Mouse (Mus musculus) ES-E14 (cell line): ENCODE results near the gene Tox4. TPM values are rescaled to one million over a fixed set of nuclear protein-coding genes. Genes with fewer than 3 reads are reported as not detected.
"Not testable (repeated sequence)": the region's sequence is repeated elsewhere in the genome, so short reads cannot be mapped to it uniquely, and the experiment has no call there.

Experiments used
- DNase-seq: peaks from one replicate; pipeline ENCODE4 v3.0.0-alpha.2; 2013; ENCODE audit warnings: low read depth, low spot score
- H3K27ac ChIP-seq: 2 replicates; pipeline ENCODE4 v1.5.1; 2012; ENCODE audit warnings: low read depth, mild to moderate bottlenecking, low read length, moderate library complexity, mixed read lengths; ENCODE audit not compliant: poor library complexity, insufficient read depth, severe bottlenecking
- H3K36me3 ChIP-seq: 2 replicates; pipeline ENCODE4 v1.6.1; 2012; ENCODE audit warnings: mild to moderate bottlenecking, low read length, moderate library complexity, mixed read lengths; ENCODE audit not compliant: control insufficient read depth, poor library complexity, insufficient read depth, severe bottlenecking
- H3K4me1 ChIP-seq, 2 experiments: fragments of 150-350 bp in 1 of 2; sonication (generic) in 1 of 2; 2 replicates each; pipeline ENCODE4 v1.6.1; 2012; ENCODE audit warnings: low read length in 2 of 2, mild to moderate bottlenecking in 1 of 2, mixed read lengths in 1 of 2; ENCODE audit not compliant: control insufficient read depth in 2 of 2, insufficient read depth in 2 of 2, poor library complexity in 1 of 2
- H3K4me3 ChIP-seq, 2 experiments: fragments of 150-350 bp in 1 of 2; sonication (generic) in 1 of 2; 2 replicates each; pipeline ENCODE4 v1.5.1; 2012; ENCODE audit warnings: low read length in 2 of 2, low read depth in 1 of 2, mild to moderate bottlenecking in 1 of 2, mixed read lengths in 1 of 2; ENCODE audit not compliant: insufficient read depth in 1 of 2, poor library complexity in 1 of 2, severe bottlenecking in 1 of 2
- H3K9ac ChIP-seq: 2 replicates; pipeline ENCODE4 v1.6.1; 2012; ENCODE audit warnings: low read depth, mild to moderate bottlenecking, low read length, mixed read lengths; ENCODE audit not compliant: poor library complexity, insufficient read depth, severe bottlenecking
- H3K9me3 ChIP-seq: fragments of 150-350 bp; sonication (generic); 2 replicates; pipeline ENCODE4 v1.6.1; 2012; ENCODE audit warnings: low read depth, mild to moderate bottlenecking, low read length; ENCODE audit not compliant: control insufficient read depth, insufficient read depth
- CHD2 ChIP-seq: IDR thresholded peaks from 2 replicates; pipeline ENCODE4 v1.6.1; 2014; ENCODE audit warnings: mild to moderate bottlenecking, low read depth, low read length, inconsistent platforms
- HCFC1 ChIP-seq: IDR thresholded peaks from 2 replicates; pipeline ENCODE4 v1.6.1; 2012; ENCODE audit warnings: low read length, inconsistent platforms, borderline replicate concordance; ENCODE audit not compliant: insufficient read depth
- MAFK ChIP-seq: IDR thresholded peaks from 2 replicates; pipeline ENCODE4 v1.6.1; 2014; ENCODE audit warnings: mild to moderate bottlenecking, low read depth, low read length, inconsistent platforms; ENCODE audit not compliant: insufficient read depth
- ZC3H11A ChIP-seq: IDR thresholded peaks from 2 replicates; pipeline ENCODE4 v1.6.1; 2012; ENCODE audit warnings: low read depth, mild to moderate bottlenecking, inconsistent platforms, low read length, borderline replicate concordance
- ZNF384 ChIP-seq: IDR thresholded peaks from 2 replicates; pipeline ENCODE4 v1.6.1; 2012; ENCODE audit warnings: low read depth, low read length, inconsistent platforms
- in situ Hi-C, 2 experiments: fragments of 600-800 bp; cut with MboI; formaldehyde crosslinking; loops; one replicate each; pipeline ENCODE4 v1.15.1; 2025; ENCODE audit warnings: low sequenced_read_pairs in 2 of 2, inconsistent platforms in 1 of 2; ENCODE audit not compliant: unreplicated experiment in 2 of 2
- total RNA-seq: library from RNA; depleted of rRNA; stranded (reverse); fragments of 300-350 nt; gene quantifications from 2 replicates; pipeline ENCODE4 v1.2.3, GENCODE M21; 2012

Tox4 gene
- total RNA-seq, 1 experiment: 21.3 TPM

DNA sequence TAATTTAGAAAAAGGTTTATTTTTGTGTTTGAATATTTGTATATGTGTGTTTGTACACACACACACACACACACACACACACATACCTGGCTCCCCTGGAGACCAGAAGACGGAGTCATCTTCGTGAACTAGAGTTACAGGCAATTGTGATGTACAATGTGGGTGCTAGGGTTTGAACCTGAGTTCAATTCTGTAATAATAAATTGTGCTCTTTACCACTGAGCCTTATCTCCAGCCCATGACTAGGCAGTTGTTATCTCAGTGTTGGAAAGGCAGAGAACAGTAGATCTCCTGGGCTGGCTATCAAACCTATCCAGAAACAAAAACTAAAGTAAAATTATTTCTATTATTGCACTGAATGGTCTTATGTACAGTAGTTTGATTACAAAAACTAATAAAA lies 27.2 kb downstream of the Tox4 start:
- Histone ChIP-seq H3K4me3 (no peak overlapping the region), H3K9ac (peak overlapping the region; percentile 62; the same call in 1 of the 2 replicates), H3K27ac (no peak overlapping the region), H3K4me1 (no peaks in the 10 kb centered on the region), H3K36me3 (no peaks in the 10 kb centered on the region), H3K9me3 (no peaks in the 10 kb centered on the region)
- in situ Hi-C loops: no loop called here
- TF ChIP-seq ZC3H11A (no peak), ZNF384 (no peak), HCFC1 (no peak), CHD2 (no peak), MAFK (no peak)
- DNase-seq: no peak

GRCm38 (mm10) chr14:52310343-52310742 lies 31.4 kb downstream of the Tox4 start:
- H3K9ac ChIP-seq, in situ Hi-C loops, DNase-seq, H3K4me3 ChIP-seq, H3K27ac ChIP-seq, H3K9me3 ChIP-seq: not testable (repeated sequence)
- peaks cover 16% of the 10 kb centered on the region; the same call in 1 of the 2 replicates for H3K36me3 ChIP-seq
- H3K4me1 ChIP-seq: peaks cover under 1 to 21% of the 10 kb centered on the region in 2 experiments; a peak in 3 of 4 replicates
- 0 out of 2 replicates have a peak, but pooled peaks have one; percentile 28 for TF ChIP-seq ZNF384

DNA sequence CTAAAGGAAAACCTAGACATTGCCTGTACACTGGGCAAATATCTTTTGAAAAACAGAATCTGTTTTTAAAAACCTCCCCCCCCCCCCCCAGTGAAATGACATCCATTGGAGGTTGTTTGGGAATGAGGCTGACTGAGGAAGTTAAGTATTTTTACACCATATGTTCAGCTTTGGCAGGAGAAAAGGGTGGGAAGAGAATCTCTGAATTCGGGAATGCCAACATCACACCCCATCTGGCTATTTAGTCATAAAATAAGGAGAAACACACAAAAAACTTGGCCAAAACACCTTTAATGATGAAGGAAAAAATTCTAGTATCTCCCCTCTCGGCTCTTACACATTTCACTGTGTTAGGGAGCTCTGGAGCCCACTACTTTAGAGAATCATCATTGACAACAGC lies 32.0 kb downstream of the Tox4 start:
- Histone ChIP-seq H3K9me3 (no peaks in the 10 kb centered on the region), H3K4me1 (peaks cover 2 to 21% of the 10 kb centered on the region in 2 experiments; a peak in 3 of 4 replicates), H3K4me3 (no peak overlapping the region), H3K36me3 (peaks cover 16% of the 10 kb centered on the region; the same call in 1 of the 2 replicates), H3K27ac (no peak overlapping the region), H3K9ac (no peak overlapping the region)
- DNase-seq: no peak
- no peak for TF ChIP-seq HCFC1
- TF ChIP-seq CHD2: no peak
- no peak for TF ChIP-seq ZNF384
- in situ Hi-C loops: no loop called here

DNA sequence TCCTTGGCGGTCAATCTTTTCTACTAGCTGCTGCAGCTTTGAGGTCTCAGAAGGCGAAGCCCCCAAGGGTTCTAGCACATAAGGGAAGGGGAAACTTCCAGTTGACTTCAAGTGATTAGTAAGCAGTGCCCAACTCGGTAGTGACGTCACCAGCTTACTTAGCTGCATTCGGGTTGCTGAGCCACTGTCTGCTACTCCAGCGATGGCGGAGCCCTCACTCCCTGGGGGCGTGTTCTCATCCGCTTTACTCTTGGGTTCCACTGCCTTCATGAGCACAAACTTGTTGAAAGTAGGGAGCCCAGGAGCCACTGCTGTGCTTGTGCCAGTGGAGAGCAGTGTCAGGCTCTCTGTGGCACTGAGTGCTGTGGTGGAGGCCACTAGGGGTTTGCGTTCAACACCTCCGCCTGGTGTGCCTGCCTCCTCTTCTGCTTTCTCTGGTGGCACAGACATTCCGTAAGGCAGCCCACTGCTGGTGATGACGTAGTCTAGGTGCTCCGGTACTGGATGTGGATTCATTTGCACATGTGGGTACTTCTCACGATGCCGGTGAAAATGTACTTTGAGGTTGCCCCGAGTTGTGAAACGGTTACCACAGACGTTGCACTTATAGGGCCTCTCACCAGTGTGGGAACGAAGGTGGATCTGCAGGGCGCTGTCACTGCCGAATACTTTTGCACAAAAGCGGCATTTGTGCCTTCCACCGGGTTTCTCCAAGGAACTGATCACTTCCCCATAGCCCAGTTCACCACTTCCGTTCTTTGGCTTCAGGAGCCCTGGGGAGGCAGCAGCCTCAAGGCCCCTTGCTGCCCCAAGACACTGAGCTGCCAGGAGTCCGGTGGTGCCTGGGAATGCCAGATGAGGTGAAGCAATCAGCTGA lies 35.2 kb downstream of the Tox4 start:
- in situ Hi-C loops: no loop called here
- H3K4me1 ChIP-seq: peaks cover 2 to 21% of the 10 kb centered on the region in 2 experiments; a peak in 3 of 4 replicates
- H3K27ac ChIP-seq: no peak overlapping the region
- H3K36me3 ChIP-seq: peaks cover 16% of the 10 kb centered on the region; the same call in 1 of the 2 replicates
- no peak for DNase-seq
- TF ChIP-seq HCFC1 (no peak), ZNF384 (no peak), CHD2 (no peak), ZC3H11A (no peak), MAFK (no peak)
- H3K9me3 ChIP-seq: no peaks in the 10 kb centered on the region
- 0 out of 2 replicates have a peak overlapping the region, but pooled peaks have one; percentile 4 for H3K9ac ChIP-seq
- peak overlapping the region; percentile 41 to 73 for H3K4me3 ChIP-seq

DNA sequence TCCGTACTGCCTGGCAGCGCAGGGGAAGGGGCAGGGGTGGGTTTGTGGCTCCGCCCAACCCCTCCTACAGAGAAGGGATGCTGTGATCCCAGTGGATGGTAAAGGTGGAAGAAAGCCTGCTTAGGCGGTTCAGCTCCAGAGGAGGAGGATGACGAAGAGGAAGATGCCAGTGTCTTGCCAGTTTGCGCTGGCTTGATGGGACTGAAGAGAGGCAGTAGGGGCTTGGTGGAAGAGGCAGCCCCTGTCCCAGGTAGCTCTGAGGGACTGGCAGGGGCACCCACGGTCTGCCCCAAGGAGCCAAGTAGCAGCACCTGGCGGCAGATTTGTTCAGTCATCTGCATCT lies 35.8 kb downstream of the Tox4 start:
- peaks cover 16% of the 10 kb centered on the region; the same call in 1 of the 2 replicates for H3K36me3 ChIP-seq
- no peak for TF ChIP-seq HCFC1
- no peak for TF ChIP-seq ZNF384
- no peak for TF ChIP-seq ZC3H11A
- no peak for TF ChIP-seq CHD2
- TF ChIP-seq MAFK: no peak
- H3K9ac ChIP-seq: no peak overlapping the region
- in situ Hi-C loops: no loop called here
- no peak overlapping the region for H3K27ac ChIP-seq
- H3K9me3 ChIP-seq: no peaks in the 10 kb centered on the region
- DNase-seq: no peak
- H3K4me1 ChIP-seq: peaks cover 2 to 21% of the 10 kb centered on the region in 2 experiments; a peak in 3 of 4 replicates
- H3K4me3 ChIP-seq: peak overlapping the region; percentile 41 to 73; a peak in 2 of 4 replicates
